ENCODE assay signal across 19 mouse cellular contexts in the genomic region with DNA sequence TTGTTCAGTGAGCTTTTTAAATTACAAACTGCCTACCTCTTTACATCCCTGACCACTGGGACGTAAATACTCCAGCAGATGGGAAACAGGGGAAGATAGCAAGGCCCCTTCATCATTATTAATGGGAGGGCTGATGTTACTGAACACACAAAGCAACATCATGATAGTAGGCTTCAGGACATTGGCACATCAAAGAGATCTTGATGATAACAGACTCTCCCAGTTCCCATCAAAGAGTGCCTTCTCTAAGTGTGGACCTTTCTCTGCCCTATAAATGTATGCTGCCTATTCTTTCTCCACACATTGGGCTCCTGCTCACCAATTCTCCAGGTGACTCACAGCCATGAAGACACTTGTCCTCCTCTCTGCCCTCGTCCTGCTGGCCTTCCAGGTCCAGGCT. TPM values are rescaled to one million over a fixed set of nuclear protein-coding genes. Genes with fewer than 3 reads are reported as not detected.
"Had no signal": no experiment of that assay in that cellular context is flagged by ENCODE, and none has a peak within 500 bp of the region (broad histone marks: within the 10 kb centered on the region; RNA-seq: fewer than 3 reads in every experiment).

A gene (plus strand): TSS at position 301 of the 400 bp plus-strand sequence.

RNA-seq across cellular contexts. Expression of the gene that starts here (rescaled TPM):
- polyA plus RNA-seq: cortical plate, adult 2 months; embryonic facial prominence, embryonic 10.5 days; embryonic facial prominence, embryonic 11.5 days; embryonic facial prominence, embryonic 12.5 days; embryonic facial prominence, embryonic 13.5 days; embryonic facial prominence, embryonic 14.5 days; embryonic facial prominence, embryonic 15.5 days; erythroblast, embryonic 14.5 days; forebrain, embryonic 10.5 days; forebrain, embryonic 11.5 days; forebrain, embryonic 12.5 days; forebrain, embryonic 13.5 days; forebrain, embryonic 14.5 days; forebrain, embryonic 15.5 days; forebrain, embryonic 16.5 days; forebrain, postnatal 0 days; frontal cortex, adult 2 months; gonadal fat pad, adult 2 months; heart, adult 2 months had no signal
